Mouse (Mus musculus) frontal cortex, postnatal 36 days (tissue): ENCODE measurements around the gene Ly6g6d.
"Not testable (repeated sequence)": the region's sequence is repeated elsewhere in the genome, so short reads cannot be mapped to it uniquely, and the experiment has no call there.

Experiments
- DNase-seq, 2 experiments: peaks; one replicate each; pipeline ENCODE4 v3.0.0; 2022; ENCODE audit warnings: low spot score in 2 of 2

The Ly6g6d gene

GRCm38 (mm10) chr17:35077786-35078233, at the start of gene Ly6g6d:
Gene Ly6g6d (minus strand): TSS chr17:35078065.
- DNase-seq, result no peak

DNA sequence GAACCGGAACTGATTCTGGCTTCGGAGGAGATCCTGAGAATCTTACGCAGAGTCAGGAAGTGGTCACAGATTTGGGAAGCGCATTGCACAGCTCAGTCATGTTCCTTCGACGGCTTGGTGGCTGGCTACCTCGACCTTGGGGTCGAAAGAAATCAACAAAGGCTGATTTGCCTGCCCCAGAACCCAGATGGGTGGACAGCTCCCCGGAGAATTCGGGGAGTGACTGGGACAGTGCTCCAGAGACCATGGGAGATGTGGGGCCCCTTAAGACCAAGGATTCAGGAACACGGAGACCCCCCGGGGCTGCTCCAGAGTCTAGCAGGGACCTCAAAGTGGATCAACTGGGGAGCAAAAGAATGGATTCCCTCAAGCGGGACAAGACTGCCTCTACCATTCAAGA, 49.2 kb upstream of the Ly6g6d start:
- no peak for DNase-seq

GRCm38 (mm10) chr17:35126206-35126611, 48.3 kb upstream of the Ly6g6d start, which contains the start of gene D17H6S53E:
Gene D17H6S53E (plus strand): TSS chr17:35126373.
- DNase-seq, result peak; percentile 67 to 75

DNA sequence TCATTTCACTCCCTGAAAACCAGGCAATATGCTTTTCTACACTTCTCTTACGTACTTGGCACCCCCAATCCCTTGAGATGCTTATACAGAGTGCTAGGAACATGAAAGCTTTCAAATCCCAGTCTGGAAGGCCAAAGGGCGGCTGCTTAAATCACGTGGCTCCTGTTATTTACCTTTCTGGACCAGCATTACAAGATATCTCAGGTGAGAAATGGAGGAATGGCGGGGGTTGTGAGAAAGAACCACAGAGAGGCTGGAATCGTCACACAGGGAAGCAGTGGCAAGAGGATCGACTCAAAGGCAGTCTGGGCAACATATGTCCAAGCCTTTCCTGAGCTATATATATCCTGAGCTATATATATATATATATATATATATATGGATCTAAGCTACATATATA, 47.7 kb upstream of the Ly6g6d start:
- peak in 1 of 2 experiments; percentile 22 for DNase-seq

GRCm38 (mm10) chr17:35125081-35125480, 47.2 kb upstream of the Ly6g6d start:
- no peak for DNase-seq

DNA sequence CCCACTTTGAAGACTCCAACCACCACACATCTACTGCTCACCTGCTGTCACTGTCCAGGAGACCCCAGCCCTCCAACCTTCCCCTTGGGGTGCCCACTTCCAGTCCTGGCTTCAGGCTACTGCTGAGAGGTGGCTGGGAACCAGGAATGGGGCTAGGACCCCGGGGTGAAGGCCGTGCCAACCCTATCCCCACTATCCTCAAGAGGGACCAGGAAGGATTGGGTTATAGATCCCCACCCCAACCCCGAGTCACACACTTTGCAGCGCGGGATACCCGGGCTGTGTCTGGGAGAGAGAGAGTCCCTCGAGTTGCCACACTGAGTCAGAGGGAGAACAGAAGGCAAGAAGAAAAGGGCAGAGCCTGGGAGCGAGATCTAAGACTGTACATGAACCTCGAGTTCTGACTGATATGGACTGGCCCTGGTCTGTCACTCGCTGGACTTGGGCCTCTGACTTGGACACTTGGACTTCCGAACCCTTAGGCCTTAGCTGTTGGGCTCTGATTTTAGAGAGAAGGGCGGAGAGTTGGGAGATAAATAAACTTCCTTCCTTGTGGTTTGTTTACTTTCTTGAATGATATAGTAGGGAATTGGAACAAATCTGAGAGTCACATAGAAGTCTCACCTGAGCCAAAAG, 46.5 kb upstream of the Ly6g6d start:
- DNase-seq, result not testable (repeated sequence)

DNA sequence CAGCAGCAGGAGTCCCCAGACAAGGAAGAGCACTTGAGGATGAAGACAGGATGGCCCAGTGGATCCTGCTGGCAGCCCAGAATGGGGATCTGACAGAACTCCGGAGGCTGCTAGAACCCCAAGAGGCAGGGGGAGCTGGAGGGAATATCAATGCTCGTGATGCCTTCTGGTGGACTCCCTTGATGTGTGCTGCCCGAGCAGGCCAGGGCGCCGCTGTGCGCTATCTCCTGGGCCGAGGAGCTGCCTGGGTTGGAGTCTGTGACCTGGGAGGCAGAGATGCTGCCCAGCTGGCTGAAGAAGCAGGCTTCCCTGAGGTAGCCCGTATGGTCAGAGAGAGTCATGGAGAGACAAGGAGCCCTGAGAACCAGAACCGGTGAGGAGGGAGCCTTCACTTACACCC, 45.4 kb upstream of the Ly6g6d start:
- DNase-seq, result not testable (repeated sequence)

DNA sequence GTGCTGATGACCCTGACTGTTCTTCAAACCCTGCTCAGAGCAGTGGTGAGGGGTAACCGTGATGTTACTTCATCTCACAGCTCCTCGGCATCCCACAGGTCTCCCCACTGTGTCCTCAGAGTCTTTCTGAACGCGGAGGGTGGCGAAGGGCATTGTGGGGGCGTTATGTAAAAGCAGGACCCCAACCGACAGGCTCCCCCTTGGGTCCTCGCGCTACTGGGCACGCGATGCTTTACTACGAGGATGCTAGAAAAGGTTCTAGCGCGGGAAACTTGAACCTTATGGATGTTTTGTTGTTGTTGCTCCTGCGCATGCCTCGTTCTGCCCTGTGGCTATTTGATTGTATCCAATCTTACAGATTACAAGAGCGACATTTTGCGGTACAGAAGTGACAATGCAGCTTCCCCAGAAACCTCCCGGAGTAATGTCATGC, 44.0 kb upstream of the Ly6g6d start, which contains the start of gene Csnk2b:
Gene Csnk2b, minus strand, starts transcription at position 183 of the 433 bp plus-strand sequence.
- DNase-seq, result peak; percentile 71 to 82

DNA sequence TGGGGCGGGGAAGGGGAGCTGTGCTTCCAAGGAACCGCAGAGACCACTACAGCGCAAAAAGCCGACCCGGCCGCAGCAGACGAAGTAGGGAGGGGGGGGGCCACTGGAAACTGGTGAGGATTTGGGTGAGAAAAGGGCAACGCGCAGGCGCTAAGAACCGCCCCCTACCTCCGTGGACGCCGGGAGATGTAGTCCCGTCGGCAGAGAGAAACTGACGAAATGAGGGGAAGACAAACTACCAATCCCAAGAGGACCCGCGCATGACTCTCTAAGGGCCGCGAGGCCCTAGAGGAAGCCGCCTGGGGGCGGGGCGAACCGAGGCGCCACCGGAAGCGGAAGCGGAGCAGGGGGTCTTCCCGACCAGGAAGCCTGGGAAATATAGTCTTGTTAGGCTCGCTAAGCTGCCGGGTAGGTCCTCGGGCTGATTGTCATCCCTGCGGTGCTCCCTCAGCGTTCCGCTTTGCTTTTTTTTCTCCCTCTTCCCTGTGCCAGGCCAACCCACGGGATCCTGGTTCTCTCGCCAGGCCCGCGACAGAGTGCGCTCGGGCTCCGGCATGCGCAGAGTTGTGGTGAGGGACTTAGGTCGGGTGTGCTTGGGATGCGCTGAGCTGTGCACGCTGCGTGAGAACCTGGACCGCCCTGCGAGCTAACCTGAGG, 43.4 kb upstream of the Ly6g6d start, which contains the start of gene Gpank1:
Gene Gpank1, plus strand, starts transcription at position 313 of the 657 bp plus-strand sequence.
- DNase-seq, result peak; percentile 97 to 98

- DNase-seq, result no peak
These were observed 42.9 kb upstream of the Ly6g6d start for GRCm38 (mm10) chr17:35120745-35121142.

DNA sequence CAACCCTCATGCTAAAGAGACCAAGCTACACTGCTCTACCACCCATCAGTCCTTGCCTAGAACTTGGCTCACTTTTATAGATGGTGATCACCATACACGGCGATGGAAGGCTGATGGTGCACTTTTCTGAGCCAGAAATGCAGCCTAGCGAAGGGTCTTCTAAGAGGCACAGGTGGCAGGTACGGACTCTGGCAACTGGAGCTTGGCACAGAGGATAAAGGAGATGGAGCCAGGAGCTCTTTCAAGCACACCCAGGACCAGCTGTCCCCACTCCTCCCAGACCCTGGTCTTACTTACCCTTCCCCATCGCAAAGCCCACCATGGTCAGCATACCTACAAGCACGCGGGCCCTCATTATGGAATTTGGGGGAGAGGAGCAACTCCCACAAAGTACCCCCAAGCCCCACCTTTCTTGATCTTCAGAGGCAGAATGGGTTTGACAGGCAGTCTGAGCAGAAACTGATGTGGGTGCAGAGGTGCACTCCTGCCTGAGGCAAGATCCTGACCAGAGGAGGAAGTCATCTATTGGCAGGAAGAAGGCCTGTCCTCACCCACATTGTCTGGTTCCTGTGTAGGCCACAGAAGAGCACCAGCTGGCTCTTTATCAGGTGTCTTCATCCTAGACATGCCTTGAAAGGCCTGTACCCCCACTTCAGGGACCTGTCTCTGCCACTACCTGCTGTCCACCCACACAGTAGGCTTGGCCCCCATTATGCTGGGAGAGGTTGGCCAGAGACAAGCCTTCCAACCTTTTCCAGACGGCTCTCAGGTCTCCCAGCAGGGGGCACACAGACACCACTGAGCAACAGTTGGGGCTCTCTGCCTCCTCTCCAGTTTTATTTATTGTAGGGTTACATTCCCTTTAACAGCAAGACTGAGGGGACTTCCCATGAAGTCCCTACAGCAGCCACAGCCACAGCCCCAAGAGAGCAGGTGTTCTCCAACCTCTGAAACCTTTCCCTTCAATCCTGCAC, 37.5 kb upstream of the Ly6g6d start, which contains the start of gene Ly6g5b:
Gene Ly6g5b, minus strand, starts transcription at position 383 of the 974 bp plus-strand sequence.
- no peak for DNase-seq

GRCm38 (mm10) chr17:35111774-35112173, 33.9 kb upstream of the Ly6g6d start:
- no peak for DNase-seq

DNA sequence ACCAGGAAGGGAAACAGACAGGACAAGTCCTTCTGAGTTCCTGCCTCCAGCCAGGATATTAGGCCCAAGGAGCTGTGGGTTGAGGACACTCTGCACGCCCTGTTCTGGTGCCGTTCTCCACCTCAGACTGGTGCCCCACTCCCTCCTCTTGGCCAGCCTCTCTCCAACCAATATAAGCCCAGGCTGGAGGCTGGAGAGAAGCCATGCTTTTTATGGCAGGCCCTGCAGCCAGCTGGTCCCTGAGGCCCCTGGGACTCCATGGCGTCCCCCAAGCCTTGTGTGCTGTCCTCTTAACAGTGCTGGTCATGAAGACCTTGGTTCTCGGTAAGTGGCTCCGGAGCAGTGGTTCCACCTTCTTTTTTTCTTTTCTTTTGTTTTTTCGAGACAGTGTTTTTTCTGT, 30.2 kb upstream of the Ly6g6d start, which contains the start of gene Ly6g5c:
Gene Ly6g5c, plus strand, starts transcription at position 183 of the 400 bp plus-strand sequence.
- DNase-seq, result no peak

DNA sequence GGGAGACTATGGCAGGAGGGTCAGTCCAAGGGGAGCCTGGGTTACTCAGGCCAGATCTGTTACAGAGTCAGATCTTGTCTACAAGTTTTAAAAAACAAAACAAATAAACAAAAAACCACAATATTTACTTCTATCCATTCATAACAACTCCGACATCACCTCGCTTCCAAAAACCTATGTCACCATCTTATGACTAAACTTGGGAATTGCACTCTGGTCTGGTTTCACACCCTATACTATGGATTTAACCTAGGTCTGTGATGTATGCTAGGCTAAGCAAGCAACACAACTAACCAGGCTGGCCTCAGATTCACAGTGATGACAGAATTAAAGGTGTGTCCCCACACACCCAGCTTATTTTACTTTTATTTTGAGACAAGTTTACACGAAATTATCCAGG, 28.7 kb upstream of the Ly6g6d start:
- DNase-seq, result no peak

GRCm38 (mm10) chr17:35105740-35106389, 28.0 kb upstream of the Ly6g6d start:
- no peak for DNase-seq

DNA sequence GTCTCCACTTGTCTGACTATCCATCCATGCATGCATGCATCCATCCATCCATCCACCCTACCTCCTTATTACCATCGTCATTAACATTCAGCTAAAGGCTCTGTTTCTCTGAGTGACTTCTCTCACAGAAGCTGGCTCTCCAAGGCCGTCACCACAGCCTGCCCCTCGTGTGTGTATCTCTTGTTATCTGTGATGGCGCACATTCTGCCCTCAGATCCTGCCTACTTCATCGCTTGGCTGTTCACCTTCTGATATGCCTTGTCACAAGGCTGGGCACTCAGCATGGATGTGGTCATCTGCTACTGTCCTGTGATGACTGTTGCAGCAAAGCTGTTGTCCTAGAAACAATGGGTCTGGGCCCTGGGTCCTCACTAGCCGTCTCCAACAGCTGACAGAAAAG, 26.9 kb upstream of the Ly6g6d start:
- DNase-seq, result no peak

DNA sequence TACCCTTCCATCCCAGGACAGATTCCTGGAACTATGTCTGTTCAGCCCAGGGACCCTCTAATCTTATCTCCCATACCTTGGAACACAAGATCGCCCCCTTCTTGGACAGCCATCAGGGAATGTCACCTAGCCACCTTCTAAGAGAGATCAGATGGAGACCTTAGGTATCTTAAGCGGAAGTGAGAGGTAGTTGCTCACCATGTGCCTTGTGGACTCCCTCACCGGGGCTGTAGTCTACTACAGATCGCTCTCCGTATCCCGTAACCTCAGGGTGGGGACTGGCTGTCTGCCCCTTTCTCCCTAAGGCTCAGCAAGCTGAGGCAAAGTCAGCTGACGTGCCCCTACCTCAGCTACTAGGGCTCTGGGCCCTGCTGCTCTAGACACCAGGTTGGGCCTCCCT, 26.2 kb upstream of the Ly6g6d start:
- no peak for DNase-seq

GRCm38 (mm10) chr17:35103221-35103690, 25.4 kb upstream of the Ly6g6d start:
- DNase-seq, result no peak

GRCm38 (mm10) chr17:35102299-35102698, 24.4 kb upstream of the Ly6g6d start:
- no peak for DNase-seq

- no peak for DNase-seq
These were observed 23.3 kb upstream of the Ly6g6d start for GRCm38 (mm10) chr17:35101161-35101560.

DNA sequence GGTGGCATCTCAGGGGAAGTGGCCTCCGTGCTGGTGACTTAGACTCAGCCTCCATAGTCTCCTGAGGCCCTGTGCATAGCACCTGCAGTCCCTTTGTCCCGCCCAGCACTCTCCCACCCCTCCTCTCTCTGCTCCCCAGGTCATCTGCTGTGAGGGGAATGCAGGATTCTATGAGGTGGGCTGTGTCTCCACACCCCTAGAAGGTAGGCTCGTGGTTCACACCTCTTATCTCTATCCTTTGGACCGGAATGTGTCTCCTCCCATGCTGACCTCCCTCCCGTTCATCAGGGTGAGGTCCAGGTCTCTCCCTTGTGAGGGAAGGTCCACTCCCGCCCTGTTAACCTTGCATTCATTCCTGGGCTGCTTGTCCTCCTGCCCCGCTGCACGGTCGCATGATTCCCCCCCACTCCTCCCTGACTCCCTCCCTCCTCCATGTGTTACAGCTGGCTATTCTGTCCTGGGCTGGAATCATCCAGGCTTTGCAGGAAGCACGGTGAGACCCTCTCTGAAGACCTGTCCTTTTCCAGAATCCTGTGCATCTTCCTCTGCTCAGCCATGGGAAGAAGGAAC, 22.4 kb upstream of the Ly6g6d start:
- no peak for DNase-seq
